22 mouse cellular contexts compared by ENCODE assay signal in the genomic region with DNA sequence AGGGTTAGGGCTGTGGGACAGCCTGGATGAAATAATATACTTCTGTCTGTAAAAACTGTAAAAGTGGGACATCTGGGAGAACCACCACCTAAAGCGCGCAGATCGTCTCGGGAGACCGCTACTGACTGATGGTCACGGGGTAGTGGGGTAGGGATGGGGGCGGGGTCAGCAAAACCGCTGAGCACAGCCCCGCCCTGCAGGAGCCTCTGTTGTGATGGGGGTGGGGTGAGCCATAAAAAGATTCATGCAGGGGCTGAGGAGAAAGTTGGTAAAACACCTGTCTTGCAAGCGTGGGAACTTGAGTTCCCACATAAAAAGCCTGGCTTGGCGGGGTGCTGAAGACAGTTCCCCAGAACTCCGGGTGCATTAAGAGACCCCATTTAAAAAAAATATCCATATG. TPM values are rescaled to one million over a fixed set of nuclear protein-coding genes. Genes with fewer than 3 reads are reported as not detected.
DNase-seq lines count a peak whose midpoint lies in the region; ATAC-seq and TF ChIP-seq lines count a peak whose summit lies in the region.
"Had no signal": no experiment of that assay in that cellular context is flagged by ENCODE, and none has a peak within 500 bp of the region (broad histone marks: within the 10 kb centered on the region; RNA-seq: fewer than 3 reads in every experiment).

No protein-coding gene starts in this region.

- H3K27me3 ChIP-seq in heart, embryonic 15.5 days, result no peaks in the 10 kb centered on the region
- no peaks in the 10 kb centered on the region for H3K27me3 ChIP-seq in liver, postnatal 0 days (ENCODE audit: insufficient read depth, low read length)
- no peaks in the 10 kb centered on the region for H3K27me3 ChIP-seq in neural tube, embryonic 15.5 days (replicated peaks)
- H3K27me3 ChIP-seq: embryonic facial prominence, embryonic 12.5 days; kidney, embryonic 15.5 days; neural tube, embryonic 12.5 days; stomach, embryonic 15.5 days had no signal

- no peak overlapping the region for H3K4me3 ChIP-seq in heart, embryonic 15.5 days
- H3K4me3 ChIP-seq in liver, postnatal 0 days (ENCODE audit: low read depth, low read length), result no peak overlapping the region
- no peak overlapping the region for H3K4me3 ChIP-seq in neural tube, embryonic 15.5 days (replicated peaks)
- H3K4me3 ChIP-seq: embryonic facial prominence, embryonic 12.5 days; forebrain, embryonic 10.5 days; kidney, embryonic 15.5 days; layer of hippocampus, adult 2 months; neural tube, embryonic 12.5 days; stomach, embryonic 15.5 days had no signal

- TF ChIP-seq CTCF in liver, postnatal 0 days (IDR thresholded peaks at IDR 0.05; ENCODE audit: low read depth), result no peak

- no peak overlapping the region for H3K27ac ChIP-seq in heart, embryonic 15.5 days
- no peak overlapping the region for H3K27ac ChIP-seq in liver, postnatal 0 days (ENCODE audit: low read depth)
- no peak overlapping the region for H3K27ac ChIP-seq in neural tube, embryonic 15.5 days (replicated peaks)
- H3K27ac ChIP-seq: embryonic facial prominence, embryonic 12.5 days; forebrain, embryonic 10.5 days; hindbrain, postnatal 0 days; kidney, embryonic 15.5 days; layer of hippocampus, adult 2 months; liver, embryonic 14.5 days; neural tube, embryonic 12.5 days; stomach, embryonic 15.5 days had no signal

- ATAC-seq in heart, embryonic 15.5 days (replicated peaks; ENCODE audit: insufficient number of reproducible peaks, insufficient read depth, low FRiP score, low read depth), result no peak
- ATAC-seq in liver, postnatal 0 days, result no peak
- no peak for ATAC-seq in neural tube, embryonic 15.5 days (ENCODE audit: low FRiP score)
- ATAC-seq: hindbrain, postnatal 0 days had no signal

- H3K36me3 ChIP-seq in heart, embryonic 15.5 days, result no peaks in the 10 kb centered on the region
- H3K36me3 ChIP-seq in liver, postnatal 0 days (replicated peaks; ENCODE audit: insufficient read depth, low read length), result no peaks in the 10 kb centered on the region
- no peaks in the 10 kb centered on the region for H3K36me3 ChIP-seq in neural tube, embryonic 15.5 days
- H3K36me3 ChIP-seq: embryonic facial prominence, embryonic 12.5 days; forebrain, embryonic 10.5 days; kidney, embryonic 15.5 days; neural tube, embryonic 12.5 days; stomach, embryonic 15.5 days had no signal

- no peak for TF ChIP-seq EP300 in liver, postnatal 0 days (IDR thresholded peaks at IDR 0.05; ENCODE audit: low read depth)

- no peak for DNase-seq in heart, postnatal 36 days
- DNase-seq in liver, result peak; percentile 18
- DNase-seq in liver, postnatal 0 days, result no peak
- DNase-seq in retina, embryonic 14.5 days (ENCODE audit: low spot score), result no peak
- DNase-seq in adrenal gland, adult (ENCODE audit: inconsistent age in 2 of 2, low spot score in 1 of 2), result no peak
- DNase-seq: adrenal gland, postnatal 10 days; cerebellum, adult 18-20 months; lung, postnatal 10 days; retina, postnatal 1 day had no signal

- no peak overlapping the region for H3K9ac ChIP-seq in heart, embryonic 15.5 days
- H3K9ac ChIP-seq in liver, postnatal 0 days (replicated peaks), result no peak overlapping the region
- H3K9ac ChIP-seq in neural tube, embryonic 15.5 days (replicated peaks), result no peak overlapping the region
- H3K9ac ChIP-seq: embryonic facial prominence, embryonic 12.5 days; kidney, embryonic 15.5 days; liver, embryonic 14.5 days; neural tube, embryonic 12.5 days; stomach, embryonic 15.5 days had no signal

- H3K4me1 ChIP-seq in heart, embryonic 15.5 days (replicated peaks), result peaks cover 6% of the 10 kb centered on the region; the same call in 1 of the 2 replicates
- no peaks in the 10 kb centered on the region for H3K4me1 ChIP-seq in liver, postnatal 0 days (ENCODE audit: insufficient read depth)
- H3K4me1 ChIP-seq in neural tube, embryonic 15.5 days, result peaks cover 8% of the 10 kb centered on the region; the same call in 1 of the 2 replicates
- H3K4me1 ChIP-seq: embryonic facial prominence, embryonic 12.5 days; neural tube, embryonic 12.5 days; stomach, embryonic 15.5 days had no signal

- H3K4me2 ChIP-seq in heart, embryonic 15.5 days, result peak overlapping the region; percentile 41
- H3K4me2 ChIP-seq in liver, postnatal 0 days (ENCODE audit: low read depth, low read length), result no peak overlapping the region
- 0 out of 2 replicates have a peak overlapping the region, but pooled peaks have one; percentile 17 for H3K4me2 ChIP-seq in neural tube, embryonic 15.5 days
- H3K4me2 ChIP-seq: embryonic facial prominence, embryonic 12.5 days; kidney, embryonic 15.5 days; neural tube, embryonic 12.5 days; stomach, embryonic 15.5 days had no signal

- intact Hi-C loops in heart, postnatal 36 days (cut with DNase I), result loop anchor here (10.0 kb wide), 1 partner anchor 105 kb away; no protein-coding TSS in a partner anchor

- H3K9me3 ChIP-seq in heart, embryonic 15.5 days (replicated peaks), result no peaks in the 10 kb centered on the region
- 0 out of 2 replicates have a peak, but pooled peaks cover 2% of the 10 kb centered on the region for H3K9me3 ChIP-seq in liver, postnatal 0 days (ENCODE audit: low read length)
- H3K9me3 ChIP-seq in neural tube, embryonic 15.5 days (replicated peaks), result no peaks in the 10 kb centered on the region
- H3K9me3 ChIP-seq: embryonic facial prominence, embryonic 12.5 days; kidney, embryonic 15.5 days; neural tube, embryonic 12.5 days; stomach, embryonic 15.5 days had no signal

- 49% methylated on average over 12 of the region's 12 CpGs for WGBS in heart, embryonic 15.5 days
- WGBS in liver, postnatal 0 days (ENCODE audit: insufficient replicate concordance), result 54% methylated on average over 12 of the region's 12 CpGs
- WGBS in neural tube, embryonic 15.5 days, result 58% methylated on average over 12 of the region's 12 CpGs

RNA-seq across cellular contexts. Expression of a gene that starts 26.2 kb away (rescaled TPM):
- polyA plus RNA-seq in heart, embryonic 15.5 days (2015; fragmentation: Nextera tagmentation; extraction: Ambion mirVana), result 9.4 and 11.9 TPM in 2 replicates
- total RNA-seq in heart, postnatal 36 days (2021), result 1 to 10 TPM; 1.7 to 3.3 TPM
- 34.3 and 35.1 TPM in 2 replicates for polyA plus RNA-seq in liver, postnatal 0 days (2015; fragmentation: Nextera tagmentation; extraction: Ambion mirVana)
- 2.1 and 2.9 TPM in 2 replicates for polyA plus RNA-seq in neural tube, embryonic 15.5 days (2015; fragmentation: Nextera tagmentation; extraction: Ambion mirVana)
- total RNA-seq: gastrocnemius, postnatal 4 days; left cerebral cortex, postnatal 14 days had no signal

RNA-seq across cellular contexts. Expression of a gene that starts 53.3 kb away (rescaled TPM):
- 1.4 and 1.6 TPM in 2 replicates for polyA plus RNA-seq in heart, embryonic 15.5 days (2015; fragmentation: Nextera tagmentation; extraction: Ambion mirVana)
- total RNA-seq in heart, postnatal 36 days (2021), result 1 to 10 TPM; 6.2 to 7.2 TPM
- polyA plus RNA-seq in liver, postnatal 0 days (2015; fragmentation: Nextera tagmentation; extraction: Ambion mirVana), result not detected in 2 replicates
- 2.9 and 4.0 TPM in 2 replicates for polyA plus RNA-seq in neural tube, embryonic 15.5 days (2015; fragmentation: Nextera tagmentation; extraction: Ambion mirVana)
- total RNA-seq: megakaryocyte-erythroid progenitor cell, adult 5-6 weeks had no signal
